Mouse (Mus musculus) C2C12 (cell line): ENCODE results near the gene Syne1.

ENCODE experiments used
- CEBPB ChIP-seq: IDR thresholded peaks from one replicate; pipeline ENCODE4 v1.6.1; 2011; ENCODE audit warnings: low read depth, mild to moderate bottlenecking, control low read depth, moderate library complexity
- CTCF ChIP-seq: IDR thresholded peaks from one replicate; pipeline ENCODE4 v1.5.1; 2011; ENCODE audit not compliant: control insufficient read depth, insufficient read depth, insufficient read length
- FOSL1 ChIP-seq: IDR thresholded peaks from one replicate; pipeline ENCODE4 v1.8.0; 2011; ENCODE audit warnings: mild to moderate bottlenecking, low read length; ENCODE audit not compliant: poor library complexity, insufficient read depth, severe bottlenecking
- MAX ChIP-seq: IDR thresholded peaks from one replicate; pipeline ENCODE4 v1.6.1; 2011; ENCODE audit warnings: mild to moderate bottlenecking, control low read depth
- MYOD1 ChIP-seq: IDR thresholded peaks from one replicate; pipeline ENCODE4 v1.6.1; 2011; ENCODE audit warnings: low read depth; ENCODE audit not compliant: control insufficient read depth, insufficient read length
- MYOG ChIP-seq: IDR thresholded peaks from one replicate; pipeline ENCODE4 v1.6.1; 2011; ENCODE audit not compliant: control insufficient read depth, insufficient read length; ENCODE audit errors: extremely low read depth
- USF1 ChIP-seq: IDR thresholded peaks from one replicate; pipeline ENCODE4 v1.6.1; 2011; ENCODE audit warnings: low read depth, mild to moderate bottlenecking, control low read depth, moderate library complexity

- TF ChIP-seq CTCF, result no peak
- TF ChIP-seq MAX, result no peak
- TF ChIP-seq USF1, result no peak
- TF ChIP-seq MYOD1, result no peak
- TF ChIP-seq FOSL1, result no peak
- no peak for TF ChIP-seq CEBPB
- TF ChIP-seq MYOG, result no peak
Observed at GRCm38 (mm10) chr10:5596559-5596958, 45.3 kb upstream of the Syne1 start.
